Mouse (Mus musculus): ENCODE results near the gene A730061H03Rik. TPM values are rescaled to one million over a fixed set of nuclear protein-coding genes. Genes with fewer than 3 reads are reported as not detected.

The A730061H03Rik gene
- polyA plus RNA-seq, 2 experiments = 0.67 to 0.74 TPM

DNA sequence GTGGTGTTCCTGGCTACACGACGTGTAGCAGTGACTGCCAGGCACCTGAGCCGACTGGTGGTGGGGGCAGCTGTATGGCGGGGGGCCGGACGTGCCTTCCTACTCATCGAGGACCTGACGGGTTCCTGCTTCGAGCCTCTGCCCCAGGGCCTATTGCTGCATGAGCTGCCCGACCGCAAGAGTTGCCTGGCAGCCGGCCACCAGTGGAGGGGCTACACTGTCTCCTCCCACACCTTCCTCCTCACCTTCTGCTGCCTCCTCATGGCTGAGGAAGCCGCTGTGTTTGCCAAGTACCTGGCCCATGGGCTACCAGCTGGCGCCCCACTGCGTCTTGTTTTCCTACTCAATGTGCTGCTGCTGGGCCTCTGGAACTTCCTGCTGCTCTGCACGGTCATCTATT, 16.2 kb upstream of the A730061H03Rik start:
- WGBS = 80% methylated on average over 16 of the region's 16 CpGs
- ATAC-seq (ENCODE audit: low FRiP score, low read depth) (no peak), DNase-seq (ENCODE audit: low spot score) (no peak)
- Histone ChIP-seq H3K4me1 (ENCODE audit: control insufficient read depth, insufficient read depth, low read length) (peaks cover 9% of the 10 kb centered on the region), H3K4me2 (replicated peaks; ENCODE audit: low read depth, low read length, severe bottlenecking) (no peak overlapping the region), H3K36me3 (ENCODE audit: control insufficient read depth, insufficient read depth, low read length) (peaks cover 10% of the 10 kb centered on the region; the same call in 1 of the 2 replicates), H3K4me3 (replicated peaks; ENCODE audit: low read length) (0 out of 2 replicates have a peak overlapping the region, but pooled peaks have one; percentile 7), H3K27me3 (ENCODE audit: control insufficient read depth, insufficient read depth, low read length) (no peaks in the 10 kb centered on the region), H3K27ac (replicated peaks; ENCODE audit: low read depth, low read length) (no peak overlapping the region), H3K9me3 (ENCODE audit: control insufficient read depth, low read length) (no peaks in the 10 kb centered on the region), H3K9ac (ENCODE audit: low read depth, low read length, severe bottlenecking) (no peak overlapping the region)
- TF ChIP-seq POLR2A (IDR thresholded peaks at IDR 0.05; ENCODE audit: borderline replicate concordance, extremely low read depth, insufficient read depth, insufficient read length) = no peak

DNA sequence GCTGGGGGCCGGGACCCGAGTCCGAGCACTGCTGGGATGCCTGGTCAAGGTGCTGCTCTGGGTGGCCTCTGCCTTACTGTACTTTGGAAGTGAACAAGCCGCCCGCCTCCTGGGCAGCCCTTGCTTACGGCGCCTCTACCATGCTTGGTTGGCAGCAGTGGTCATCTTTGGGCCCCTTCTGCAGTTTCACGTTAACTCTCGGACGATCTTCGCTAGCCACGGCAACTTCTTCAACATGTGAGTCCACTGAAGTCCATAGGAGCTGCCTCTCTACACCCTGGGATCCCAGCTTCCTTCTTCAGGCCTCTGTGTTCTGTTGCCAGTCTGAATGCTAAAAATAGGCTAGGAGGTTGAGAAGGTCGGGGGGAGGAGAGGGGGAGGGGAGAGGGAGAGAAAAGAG, 15.5 kb upstream of the A730061H03Rik start:
- H3K9me3 ChIP-seq (ENCODE audit: control insufficient read depth, low read length) = no peaks in the 10 kb centered on the region
- peak overlapping the region; percentile 5; the same call in 1 of the 2 replicates for H3K4me3 ChIP-seq (replicated peaks; ENCODE audit: low read length)
- no peaks in the 10 kb centered on the region for H3K27me3 ChIP-seq (ENCODE audit: control insufficient read depth, insufficient read depth, low read length)
- H3K4me2 ChIP-seq (replicated peaks; ENCODE audit: low read depth, low read length, severe bottlenecking) = no peak overlapping the region
- H3K9ac ChIP-seq (ENCODE audit: low read depth, low read length, severe bottlenecking) = no peak overlapping the region; the same call in 1 of the 2 replicates
- DNase-seq (ENCODE audit: low spot score) = no peak
- peaks cover 9% of the 10 kb centered on the region for H3K4me1 ChIP-seq (ENCODE audit: control insufficient read depth, insufficient read depth, low read length)
- ATAC-seq (ENCODE audit: low FRiP score, low read depth) = no peak
- peaks cover 7% of the 10 kb centered on the region; the same call in 1 of the 2 replicates for H3K36me3 ChIP-seq (ENCODE audit: control insufficient read depth, insufficient read depth, low read length)
- 70% methylated on average over 13 of the region's 13 CpGs for WGBS
- H3K27ac ChIP-seq (replicated peaks; ENCODE audit: low read depth, low read length) = 0 out of 2 replicates have a peak overlapping the region, but pooled peaks have one; percentile 19
- TF ChIP-seq POLR2A (IDR thresholded peaks at IDR 0.05; ENCODE audit: borderline replicate concordance, extremely low read depth, insufficient read depth, insufficient read length) = no peak

DNA sequence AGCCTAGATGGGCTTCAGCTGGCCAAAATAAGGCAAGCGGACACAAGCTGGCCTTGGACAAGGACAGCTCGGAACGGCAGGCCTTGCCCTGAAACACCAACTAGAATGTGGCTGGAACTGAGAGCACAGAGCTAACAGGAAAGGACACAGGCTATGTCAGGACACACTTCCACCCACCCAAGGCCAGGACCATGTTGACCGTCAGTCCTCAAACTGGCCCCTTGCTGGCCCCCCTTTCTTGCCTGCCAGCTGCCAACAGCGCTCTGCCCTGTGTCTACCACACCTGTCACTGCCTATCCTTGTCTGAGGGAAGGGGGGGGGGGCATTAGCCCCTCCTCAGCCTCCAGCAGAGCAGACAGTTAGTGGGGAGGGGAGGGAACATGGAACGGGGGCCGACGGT, 15.1 kb upstream of the A730061H03Rik start, which contains the start of gene Fitm1:
Gene Fitm1 (plus strand): TSS at position 316 of the 400 bp plus-strand sequence.
- no peak for TF ChIP-seq POLR2A (IDR thresholded peaks at IDR 0.05; ENCODE audit: borderline replicate concordance, extremely low read depth, insufficient read depth, insufficient read length)
- H3K9ac ChIP-seq (ENCODE audit: low read depth, low read length, severe bottlenecking) = no peak within 1 kb of the TSS; the same call in 1 of the 2 replicates

DNA sequence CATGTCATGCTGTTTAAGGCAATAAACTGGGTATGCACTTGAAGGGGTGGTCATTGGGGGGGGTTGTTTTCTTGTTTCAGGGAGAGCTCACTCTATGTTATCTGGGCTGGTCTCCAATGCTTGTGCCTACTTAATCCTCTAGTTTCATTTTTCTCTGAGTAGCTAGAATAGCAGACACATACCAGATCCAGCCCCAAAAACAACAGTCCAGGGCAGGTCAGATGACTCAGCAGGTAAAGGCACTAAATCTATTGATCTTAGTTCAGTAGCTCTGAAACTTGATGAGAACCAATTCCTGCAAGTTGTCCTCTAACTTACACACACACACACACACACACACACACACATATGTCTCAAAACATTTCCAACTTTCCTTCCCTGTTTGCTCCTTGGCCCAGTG, 11.6 kb upstream of the A730061H03Rik start:
- Histone ChIP-seq H3K36me3 (ENCODE audit: control insufficient read depth, insufficient read depth, low read length) (peaks cover 31% of the 10 kb centered on the region), H3K9ac (ENCODE audit: low read depth, low read length, severe bottlenecking) (no peak overlapping the region), H3K27me3 (ENCODE audit: control insufficient read depth, insufficient read depth, low read length) (no peaks in the 10 kb centered on the region), H3K9me3 (ENCODE audit: control insufficient read depth, low read length) (no peaks in the 10 kb centered on the region), H3K4me3 (replicated peaks; ENCODE audit: low read length) (no peak overlapping the region), H3K27ac (replicated peaks; ENCODE audit: low read depth, low read length) (no peak overlapping the region), H3K4me2 (replicated peaks; ENCODE audit: low read depth, low read length, severe bottlenecking) (no peak overlapping the region), H3K4me1 (ENCODE audit: control insufficient read depth, insufficient read depth, low read length) (no peaks in the 10 kb centered on the region)
- DNase-seq (ENCODE audit: low spot score) (no peak), ATAC-seq (ENCODE audit: low FRiP score, low read depth) (no peak)
- TF ChIP-seq POLR2A (IDR thresholded peaks at IDR 0.05; ENCODE audit: borderline replicate concordance, extremely low read depth, insufficient read depth, insufficient read length) = no peak

More for the DNA sequence above, 15.1 kb upstream of the A730061H03Rik start, which contains the start of gene Fitm1:
- Histone ChIP-seq H3K27ac (replicated peaks; ENCODE audit: low read depth, low read length) (0 out of 2 replicates have a peak within 1 kb of the TSS, but pooled peaks have one; percentile 19), H3K27me3 (ENCODE audit: control insufficient read depth, insufficient read depth, low read length) (no peaks in the 10 kb centered on the region), H3K4me3 (replicated peaks; ENCODE audit: low read length) (peak within 1 kb of the TSS; percentile 7; the same call in 1 of the 2 replicates), H3K4me2 (replicated peaks; ENCODE audit: low read depth, low read length, severe bottlenecking) (no peak within 1 kb of the TSS), H3K9me3 (ENCODE audit: control insufficient read depth, low read length) (no peaks in the 10 kb centered on the region), H3K36me3 (ENCODE audit: control insufficient read depth, insufficient read depth, low read length) (peaks cover 4% of the 10 kb centered on the region; the same call in 1 of the 2 replicates), H3K4me1 (ENCODE audit: control insufficient read depth, insufficient read depth, low read length) (peaks cover 9% of the 10 kb centered on the region)
- ATAC-seq (ENCODE audit: low FRiP score, low read depth) = peak; percentile 51; the same call in 1 of the 2 replicates
- DNase-seq (ENCODE audit: low spot score) = peak; percentile 18
- 58% methylated on average over 7 of the region's 8 CpGs for WGBS

DNA sequence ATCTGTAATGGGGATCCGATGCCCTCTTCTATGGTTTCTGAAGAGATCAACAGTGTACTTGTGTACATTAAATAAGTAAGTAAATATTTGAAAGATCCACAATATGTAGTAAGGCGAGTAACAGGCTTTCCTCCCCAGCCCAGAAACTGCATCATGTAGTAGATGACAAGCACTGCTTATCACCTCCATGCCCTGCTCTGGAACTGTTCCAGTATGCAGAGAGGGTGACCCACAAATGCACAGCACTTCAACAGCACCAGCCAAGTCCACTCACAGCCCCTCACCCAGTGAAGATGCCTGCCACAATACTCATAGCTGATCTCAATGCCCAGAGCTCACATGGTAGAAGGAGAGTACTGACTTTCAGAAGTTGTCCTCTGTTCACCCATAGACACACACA, 10.4 kb upstream of the A730061H03Rik start:
- no peaks in the 10 kb centered on the region for H3K27me3 ChIP-seq (ENCODE audit: control insufficient read depth, insufficient read depth, low read length)
- H3K4me1 ChIP-seq (ENCODE audit: control insufficient read depth, insufficient read depth, low read length) = no peaks in the 10 kb centered on the region
- peaks cover 43% of the 10 kb centered on the region for H3K36me3 ChIP-seq (ENCODE audit: control insufficient read depth, insufficient read depth, low read length)
- no peak overlapping the region for H3K9ac ChIP-seq (ENCODE audit: low read depth, low read length, severe bottlenecking)
- 88% methylated on average over 2 of the region's 2 CpGs for WGBS
- ATAC-seq (ENCODE audit: low FRiP score, low read depth) (no peak), DNase-seq (ENCODE audit: low spot score) (no peak)
- H3K9me3 ChIP-seq (ENCODE audit: control insufficient read depth, low read length) = no peaks in the 10 kb centered on the region
- H3K4me3 ChIP-seq (replicated peaks; ENCODE audit: low read length) = no peak overlapping the region
- TF ChIP-seq POLR2A (IDR thresholded peaks at IDR 0.05; ENCODE audit: borderline replicate concordance, extremely low read depth, insufficient read depth, insufficient read length) = no peak
- H3K27ac ChIP-seq (replicated peaks; ENCODE audit: low read depth, low read length) = no peak overlapping the region
- no peak overlapping the region for H3K4me2 ChIP-seq (replicated peaks; ENCODE audit: low read depth, low read length, severe bottlenecking)

Data from limb, embryonic 14.5 days (tissue).